Mouse (Mus musculus) Patski (cell line): Measurements from ENCODE around the gene Ubxn7. TPM values are rescaled to one million over a fixed set of nuclear protein-coding genes. Genes with fewer than 3 reads are reported as not detected.

ENCODE experiments used
- ATAC-seq: fragments of 100-300 bp; one replicate; pipeline ENCODE4 v1.8.0; 2021
- CTCF ChIA-PET: fragments of 350-600 bp; sonication (Branson Sonifier 250); formaldehyde crosslinking; loops from one replicate; lab custom pipeline; 2022; ENCODE audit warnings: inconsistent platforms; lab: Charles Lee
- POLR2A ChIA-PET: fragments of 350-600 bp; sonication (Branson Sonifier 250); formaldehyde crosslinking; loops from one replicate; lab custom pipeline; 2022; ENCODE audit warnings: antibody characterized with exemption, inconsistent platforms; lab: Charles Lee
- DNase-seq: peaks from one replicate; pipeline ENCODE4 v3.0.0-alpha.2; 2011; ENCODE audit warnings: low read depth, low spot score
- H3K27me3 ChIP-seq: fragments of 371-371 bp; one replicate; pipeline ENCODE4 v1.5.1; 2021
- CTCF ChIP-seq: fragments of 100-300 bp; IDR thresholded peaks from one replicate; pipeline ENCODE4 v1.5.1; 2021
- in situ Hi-C: fragments of 300-500 bp; cut with MboI; formaldehyde crosslinking; loops from 3 replicates; pipeline ENCODE4 v1.11.1; 2018; ENCODE audit warnings: low pct_unique_long_range_greater_than_20kb, mixed read lengths
- polyA plus RNA-seq: library from polyadenylated mRNA; unstranded; gene quantifications from one replicate; pipeline ENCODE4 v1.2.3, GENCODE M21; 2021

Gene Ubxn7
- polyA plus RNA-seq, 1 experiment from 2014 or later, result 18.7 TPM

DNA sequence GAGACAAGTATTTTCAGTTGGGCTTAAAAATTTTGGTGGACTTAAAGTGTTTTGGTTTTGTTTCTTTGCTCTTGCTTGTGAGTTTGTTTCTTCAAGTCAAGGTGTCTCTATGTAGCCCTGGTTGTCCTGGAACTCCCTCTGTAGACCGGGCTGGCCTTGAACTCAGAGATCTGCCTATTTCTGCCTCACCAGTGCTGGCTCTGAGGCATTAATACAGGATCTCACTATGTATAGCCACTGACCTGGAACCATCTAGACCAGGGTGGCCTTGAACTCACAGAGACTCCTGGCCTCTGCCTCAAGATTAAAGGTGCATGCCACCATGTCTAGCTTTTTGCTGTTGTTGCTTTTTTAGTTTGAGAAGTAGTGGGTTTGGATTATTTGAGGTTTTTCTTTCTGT is 99.9 kb downstream of the Ubxn7 start:
- POLR2A ChIA-PET, result interaction anchor here (0.6 kb wide), 1 partner anchor 102 kb away, joined by 3 read pairs; no protein-coding TSS in a partner anchor
- DNase-seq, result no peak
- CTCF ChIA-PET, result interaction anchor here (0.8 kb wide), 1 partner anchor 22 kb away, joined by 3 read pairs; no protein-coding TSS in a partner anchor

GRCm38 (mm10) chr16:32433138-32433537 is 101.1 kb downstream of the Ubxn7 start:
- TF ChIP-seq CTCF, result no peak
- DNase-seq (no peak), ATAC-seq (no peak)
- ChIA-PET POLR2A (no interaction called here), CTCF (no interaction called here)
- H3K27me3 ChIP-seq, result no peaks in the 10 kb centered on the region
- in situ Hi-C loops, result no loop called here

More for the DNA sequence above, 99.9 kb downstream of the Ubxn7 start:
- no peaks in the 10 kb centered on the region for H3K27me3 ChIP-seq
- in situ Hi-C loops, result no loop called here
- TF ChIP-seq CTCF, result no peak
- ATAC-seq, result no peak

DNA sequence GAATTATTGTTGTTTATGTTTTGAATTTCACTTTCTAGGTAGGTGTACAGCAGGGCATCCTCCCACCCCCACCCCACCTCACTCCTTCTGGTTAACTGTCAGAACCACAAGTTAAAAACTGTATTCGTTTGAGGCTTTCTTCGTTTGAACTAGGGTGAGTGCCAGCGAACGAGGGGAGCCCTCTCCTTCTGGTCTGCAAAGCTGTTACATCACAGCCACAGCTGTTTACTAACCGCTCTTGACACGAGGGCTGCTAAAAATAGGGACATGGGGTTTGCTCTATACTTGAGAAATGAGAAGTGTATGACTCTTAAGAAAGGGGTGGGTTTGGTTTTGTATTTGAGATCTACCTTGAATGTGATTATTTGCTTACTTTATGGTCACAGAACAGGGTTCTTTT is 102.0 kb downstream of the Ubxn7 start:
- in situ Hi-C loops, result no loop called here

DNA sequence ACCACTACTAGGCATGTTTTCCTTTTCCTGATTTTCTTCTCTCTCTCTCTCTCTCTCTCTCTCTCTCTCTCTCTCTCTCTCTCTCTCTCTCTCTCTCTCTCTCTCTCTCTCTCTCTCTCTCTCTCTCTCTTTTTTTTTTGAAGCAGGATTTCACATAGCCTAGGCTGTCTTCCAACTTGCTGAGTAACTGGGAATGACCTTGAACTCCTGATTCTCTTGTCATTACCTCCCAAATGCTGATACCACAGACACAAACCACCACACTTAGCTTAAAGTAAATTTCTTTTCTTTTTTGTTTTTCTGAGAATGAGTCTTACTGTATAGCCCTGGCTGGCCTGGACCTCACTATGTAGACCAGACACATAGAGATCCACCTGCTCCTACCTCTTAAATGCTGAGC is 102.6 kb downstream of the Ubxn7 start:
- in situ Hi-C loops, result no loop called here
- DNase-seq (no peak), ATAC-seq (no peak)
- no peak for TF ChIP-seq CTCF
- no peaks in the 10 kb centered on the region for H3K27me3 ChIP-seq
- POLR2A ChIA-PET, result no interaction called here
- CTCF ChIA-PET, result no interaction called here

More for the DNA sequence above, 102.0 kb downstream of the Ubxn7 start:
- CTCF ChIA-PET, result no interaction called here
- TF ChIP-seq CTCF, result no peak
- H3K27me3 ChIP-seq, result no peaks in the 10 kb centered on the region
- ATAC-seq (no peak), DNase-seq (no peak)
- POLR2A ChIA-PET, result no interaction called here

- TF ChIP-seq CTCF, result no peak
- ChIA-PET CTCF (no interaction called here), POLR2A (no interaction called here)
- no peak for DNase-seq
- no peaks in the 10 kb centered on the region for H3K27me3 ChIP-seq
- no peak for ATAC-seq
- in situ Hi-C loops, result no loop called here
These were observed 104.6 kb downstream of the Ubxn7 start for GRCm38 (mm10) chr16:32436657-32437056.

DNA sequence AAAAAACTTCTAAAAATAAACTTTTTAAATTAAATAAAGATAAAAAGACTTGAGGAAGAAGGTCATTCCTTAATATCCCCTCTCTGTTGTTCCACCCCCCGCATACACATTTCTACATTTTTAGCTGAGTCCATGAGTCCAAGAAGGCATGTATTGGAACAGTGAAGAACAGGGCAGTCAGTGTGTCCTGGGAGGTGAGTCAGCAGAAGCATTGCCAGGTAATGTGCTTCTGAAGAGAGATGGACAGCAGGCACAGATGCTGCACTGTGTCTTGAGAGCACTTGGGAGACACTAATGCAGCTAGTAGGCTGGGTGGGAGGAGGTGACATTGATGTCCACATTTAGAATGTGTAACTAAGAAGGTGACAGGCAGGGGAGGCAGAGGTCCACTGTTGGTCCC is 105.2 kb downstream of the Ubxn7 start:
- in situ Hi-C loops, result no loop called here
- TF ChIP-seq CTCF, result no peak
- ATAC-seq, result no peak
- H3K27me3 ChIP-seq, result no peaks in the 10 kb centered on the region
- ChIA-PET CTCF (no interaction called here), POLR2A (no interaction called here)
- no peak for DNase-seq

DNA sequence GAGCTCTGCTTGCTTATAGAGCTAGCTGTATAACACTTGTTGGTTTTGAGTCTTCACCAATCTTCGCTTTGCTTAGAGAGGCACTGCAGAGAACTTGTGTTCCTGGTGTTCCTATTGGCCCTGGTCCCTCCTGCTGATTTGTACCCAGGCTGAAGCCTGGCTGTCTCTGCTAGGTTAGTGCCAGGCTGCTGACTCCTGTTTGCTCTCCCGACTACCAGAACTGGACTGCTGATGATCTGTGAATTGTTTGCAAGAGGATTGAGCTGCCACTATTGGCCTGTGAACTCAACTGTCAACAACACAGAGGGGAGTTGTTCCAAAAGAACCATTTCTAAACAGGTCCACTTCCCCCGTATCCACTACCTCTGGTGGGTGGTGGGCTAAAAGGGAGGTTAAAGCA is 109.4 kb downstream of the Ubxn7 start:
- ChIA-PET POLR2A (interaction anchor here (0.6 kb wide), 1 partner anchor 138 kb away, joined by 3 read pairs; no protein-coding TSS in a partner anchor), CTCF (no interaction called here)
- ATAC-seq, result no peak
- in situ Hi-C loops, result no loop called here
- no peak for TF ChIP-seq CTCF
- no peak for DNase-seq
- H3K27me3 ChIP-seq, result no peaks in the 10 kb centered on the region

Other genes starting within 250 kb of the Ubxn7 start
- gene Pigx, start 232.5 kb upstream of the Ubxn7 start, polyA plus RNA-seq, result 61.5 TPM
- gene Cep19, start 232.5 kb upstream of the Ubxn7 start, polyA plus RNA-seq, result 39.5 TPM
- not detected for gene Nrros, start 166.7 kb upstream of the Ubxn7 start, polyA plus RNA-seq
- gene Bex6, start 152.4 kb upstream of the Ubxn7 start, polyA plus RNA-seq, result not detected
- 11.0 TPM for gene Fbxo45, start 85.1 kb upstream of the Ubxn7 start, polyA plus RNA-seq
- 15.6 TPM for gene Wdr53, start 85.0 kb upstream of the Ubxn7 start, polyA plus RNA-seq
- 0.04 TPM for gene Smco1, start 60.8 kb upstream of the Ubxn7 start, polyA plus RNA-seq
- gene Rnf168, start 54.8 kb upstream of the Ubxn7 start, polyA plus RNA-seq, result 13.8 TPM
- not detected for gene Tm4sf19, start 68.2 kb downstream of the Ubxn7 start, polyA plus RNA-seq
- gene Tctex1d2, start 87.4 kb downstream of the Ubxn7 start, polyA plus RNA-seq, result 54.5 TPM
- 29.7 TPM for gene Pcyt1a, start 98.7 kb downstream of the Ubxn7 start, polyA plus RNA-seq
- 0.04 TPM for gene Slc51a, start 155.6 kb downstream of the Ubxn7 start, polyA plus RNA-seq
- not detected for gene Zdhhc19, start 164.0 kb downstream of the Ubxn7 start, polyA plus RNA-seq